Mouse (Mus musculus): Measurements from ENCODE around the gene Snx21. TPM values are rescaled to one million over a fixed set of nuclear protein-coding genes. Genes with fewer than 3 reads are reported as not detected.

Gene Snx21
- total and polyA plus RNA-seq, 3 experiments = 3.8 to 7.7 TPM; not detected in 1

DNA sequence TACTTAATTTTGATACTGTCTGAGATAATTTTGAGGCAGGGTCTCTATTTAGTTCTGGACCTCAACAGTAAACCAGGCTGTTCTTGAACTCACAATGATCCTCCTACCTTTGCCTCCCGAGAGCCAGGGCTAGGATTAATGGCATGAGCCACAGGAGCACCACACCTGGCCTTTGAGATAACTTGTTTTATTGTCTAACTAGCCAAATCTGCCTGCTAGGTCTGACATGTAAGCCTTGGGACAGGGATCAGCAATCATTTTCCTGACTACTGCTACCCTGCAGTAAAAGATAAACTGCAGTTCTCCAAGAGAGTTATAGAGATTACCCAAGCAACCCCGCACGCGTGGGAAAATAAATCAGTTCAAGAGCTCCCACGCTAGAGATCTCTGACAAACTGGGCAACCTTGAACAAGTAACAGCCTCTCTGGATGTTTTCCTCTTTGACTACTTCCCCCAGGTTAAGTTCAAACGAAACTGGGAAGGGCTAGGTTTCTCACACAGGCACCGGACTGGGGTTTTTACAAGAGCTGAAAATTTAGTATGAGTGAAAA is 678 bp upstream of the Snx21 start:
- Histone ChIP-seq H3K4me1 (ENCODE audit: control insufficient read depth in 1 of 2, insufficient read depth in 2 of 2, low read length in 2 of 2) (peaks cover 3 to 9% of the 10 kb centered on the region in 2 experiments; a peak in 3 of 4 replicates), H3K27me3 (ENCODE audit: control insufficient read depth in 1 of 2, insufficient read depth in 2 of 2, low read length in 2 of 2) (no peaks in the 10 kb centered on the region), H3K27ac (ENCODE audit: control insufficient read depth, low read depth, low read length) (peak overlapping the region; percentile 13; the same call in 1 of the 2 replicates), H3K9ac (ENCODE audit: control insufficient read depth, low read depth, low read length, poor library complexity, severe bottlenecking) (peak overlapping the region; percentile 66), H3K79me2 (ENCODE audit: control insufficient read depth, insufficient read depth, low read length, poor library complexity) (no peaks in the 10 kb centered on the region; the same call in 1 of the 2 replicates), H3K9me3 (replicated peaks; ENCODE audit: insufficient read depth, low read length) (no peaks in the 10 kb centered on the region), H3K36me3 (ENCODE audit: control insufficient read depth in 1 of 2, insufficient read depth in 2 of 2, low read length in 2 of 2) (peaks cover 0 to 5% of the 10 kb centered on the region in 2 experiments; a peak in 1 of 4 replicates), H3K4me3 (ENCODE audit: control insufficient read depth in 1 of 2, insufficient read depth in 1 of 2, low read depth in 2 of 2, low read length in 2 of 2) (peak overlapping the region; percentile 63 to 88)
- no peak for DNase-seq (ENCODE audit: low read depth, low spot score)
- TF ChIP-seq MXI1 (IDR thresholded peaks at IDR 0.05; ENCODE audit: low read depth, low read length) (no peak), BHLHE40 (IDR thresholded peaks at IDR 0.05; ENCODE audit: borderline replicate concordance, low read depth, low read length) (peak; percentile 24; the same call in 1 of the 2 replicates), RAD21 (IDR thresholded peaks at IDR 0.05; ENCODE audit: low read depth, low read length) (no peak), ZNF384 (IDR thresholded peaks at IDR 0.05; ENCODE audit: low read depth, low read length) (no peak), POLR2AphosphoS2 (IDR thresholded peaks at IDR 0.05; ENCODE audit: low read length) (no peak), ZC3H11A (IDR thresholded peaks at IDR 0.05; ENCODE audit: low read depth, low read length) (no peak), TBP (IDR thresholded peaks at IDR 0.05; ENCODE audit: low read depth, low read length) (peak; percentile 77; the same call in 1 of the 2 replicates), USF2 (IDR thresholded peaks at IDR 0.05; ENCODE audit: borderline replicate concordance in 1 of 2, insufficient read depth in 1 of 2, low read depth in 1 of 2, low read length in 2 of 2) (no peak), MYB (IDR thresholded peaks at IDR 0.05; ENCODE audit: low read depth, low read length) (no peak), EP300 (IDR thresholded peaks at IDR 0.05; ENCODE audit: low read depth in 1 of 2, low read length in 2 of 2) (peak in 1 of 2 experiments; percentile 13; a peak in 2 of 4 replicates), NRF1 (IDR thresholded peaks at IDR 0.05; ENCODE audit: insufficient read depth, low read depth, low read length, poor library complexity, severe bottlenecking) (no peak), MAZ (IDR thresholded peaks at IDR 0.05; ENCODE audit: low read depth, low read length) (no peak), ELF1 (IDR thresholded peaks at IDR 0.05; ENCODE audit: low read depth, low read length) (no peak), TCF12 (IDR thresholded peaks at IDR 0.05; ENCODE audit: low read depth, low read length) (no peak), ZKSCAN1 (IDR thresholded peaks at IDR 0.05; ENCODE audit: low read depth, low read length) (no peak), GATA1 (IDR thresholded peaks at IDR 0.05; ENCODE audit: low read depth, low read length) (0 out of 2 replicates have a peak, but pooled peaks have one; percentile 9), UBTF (IDR thresholded peaks at IDR 0.05; ENCODE audit: borderline replicate concordance, insufficient read depth, low read depth, low read length) (no peak), SMC3 (IDR thresholded peaks at IDR 0.05; ENCODE audit: low read depth, low read length) (no peak), NELFE (IDR thresholded peaks at IDR 0.05; ENCODE audit: low read depth, low read length) (no peak), TAL1 (IDR thresholded peaks at IDR 0.05; ENCODE audit: low read length) (peak; percentile 38), MYC (IDR thresholded peaks at IDR 0.05; ENCODE audit: low read depth, low read length) (no peak), KAT2A (conservative IDR thresholded peaks at IDR 0.05; ENCODE audit: low read depth, low read length) (no peak), E2F4 (IDR thresholded peaks at IDR 0.05; ENCODE audit: borderline replicate concordance, low read depth, low read length) (no peak), RCOR1 (IDR thresholded peaks at IDR 0.05; ENCODE audit: low read depth, low read length) (peak; percentile 85), CTCF (IDR thresholded peaks at IDR 0.05 in 2 of 3, conservative IDR thresholded peaks at IDR 0.05 in 1 of 3; ENCODE audit: control insufficient read depth in 1 of 3, insufficient read depth in 1 of 3, low read depth in 2 of 3, low read length in 3 of 3, poor library complexity in 1 of 3, severe bottlenecking in 1 of 3) (no peak), CHD1 (IDR thresholded peaks at IDR 0.05; ENCODE audit: low read depth, low read length) (no peak), JUND (IDR thresholded peaks at IDR 0.05; ENCODE audit: low read depth, low read length) (no peak), USF1 (IDR thresholded peaks at IDR 0.05; ENCODE audit: low read depth, low read length) (no peak), HCFC1 (IDR thresholded peaks at IDR 0.05; ENCODE audit: low read depth, low read length) (no peak), MAX (IDR thresholded peaks at IDR 0.05; ENCODE audit: low read length) (no peak)
